Mouse (Mus musculus) myocyte (in vitro differentiated cells): ENCODE results near the gene Atp6v0a2. TPM values are rescaled to one million over a fixed set of nuclear protein-coding genes. Genes with fewer than 3 reads are reported as not detected.
A peak's percentile ranks its signal among the peaks of the same experiment; 100 is the strongest.

Experiments used
- H3K27me3 ChIP-seq: one replicate; pipeline ENCODE4 v1.6.1; 2011; ENCODE audit not compliant: control insufficient read depth, insufficient read depth, insufficient read length
- H3K36me3 ChIP-seq: one replicate; pipeline ENCODE4 v1.6.1; 2011; ENCODE audit not compliant: control insufficient read depth, insufficient read depth
- H3K4me2 ChIP-seq: one replicate; pipeline ENCODE4 v1.6.1; 2011; ENCODE audit warnings: low read depth, control low read depth
- H3K4me3 ChIP-seq: one replicate; pipeline ENCODE4 v1.5.1; 2011; ENCODE audit warnings: mild to moderate bottlenecking, control low read depth, moderate library complexity
- H3K79me2 ChIP-seq: one replicate; pipeline ENCODE4 v1.6.1; 2011; ENCODE audit not compliant: control insufficient read depth, insufficient read depth
- H3ac ChIP-seq: one replicate; pipeline ENCODE4 v1.6.1; 2011; ENCODE audit not compliant: control insufficient read depth, insufficient read length
- CEBPB ChIP-seq: IDR thresholded peaks from 2 replicates; pipeline ENCODE4 v1.6.1; 2011; ENCODE audit warnings: mild to moderate bottlenecking, moderate library complexity; ENCODE audit not compliant: poor library complexity, insufficient read depth, severe bottlenecking
- E2F4 ChIP-seq: IDR thresholded peaks from one replicate; pipeline ENCODE4 v1.6.1; 2011; ENCODE audit warnings: mild to moderate bottlenecking, control low read depth, moderate library complexity; ENCODE audit not compliant: insufficient read depth
- MAX ChIP-seq: IDR thresholded peaks from one replicate; pipeline ENCODE4 v1.6.1; 2011; ENCODE audit warnings: low read depth, mild to moderate bottlenecking, control low read depth
- MYOD1 ChIP-seq, 3 experiments: IDR thresholded peaks; one replicate each; pipeline ENCODE4 v1.6.1; 2011; ENCODE audit warnings: control low read depth in 2 of 3, low read depth in 2 of 3, mild to moderate bottlenecking in 2 of 3, moderate library complexity in 1 of 3; ENCODE audit not compliant: insufficient read length in 2 of 3, control insufficient read depth in 1 of 3
- MYOG ChIP-seq, 3 experiments: IDR thresholded peaks; one replicate each; pipeline ENCODE4 v1.6.1; 2011; ENCODE audit warnings: control low read depth in 2 of 3, low read depth in 2 of 3, mild to moderate bottlenecking in 2 of 3; ENCODE audit not compliant: insufficient read length in 2 of 3, control insufficient read depth in 1 of 3, insufficient read depth in 1 of 3
- POLR2A ChIP-seq: IDR thresholded peaks from one replicate; pipeline ENCODE4 v1.6.1; 2011; ENCODE audit warnings: low read depth, mild to moderate bottlenecking, control low read depth, moderate library complexity; ENCODE audit not compliant: insufficient read length
- POLR2AphosphoS2 ChIP-seq: IDR thresholded peaks from one replicate; pipeline ENCODE4 v1.6.1; 2011; ENCODE audit warnings: low read depth, control low read depth; ENCODE audit not compliant: insufficient read length
- REST ChIP-seq: IDR thresholded peaks from one replicate; pipeline ENCODE4 v1.6.1; 2011; ENCODE audit warnings: mild to moderate bottlenecking, control low read depth, moderate library complexity; ENCODE audit not compliant: insufficient read depth, insufficient read length
- SRF ChIP-seq: IDR thresholded peaks from one replicate; pipeline ENCODE4 v1.6.1; 2011; ENCODE audit warnings: low read depth; ENCODE audit not compliant: control insufficient read depth, insufficient read length
- TCF12 ChIP-seq: IDR thresholded peaks from one replicate; pipeline ENCODE4 v1.6.1; 2011; ENCODE audit warnings: mild to moderate bottlenecking, control low read depth; ENCODE audit not compliant: poor library complexity, insufficient read depth, severe bottlenecking
- TCF3 ChIP-seq: IDR thresholded peaks from one replicate; pipeline ENCODE4 v1.6.1; 2011; ENCODE audit warnings: low read depth, control low read depth; ENCODE audit not compliant: insufficient read length
- USF1 ChIP-seq: IDR thresholded peaks from one replicate; pipeline ENCODE4 v1.6.1; 2011; ENCODE audit warnings: low read depth, mild to moderate bottlenecking, control low read depth, moderate library complexity
- polyA plus RNA-seq: library from polyadenylated mRNA; unstranded; fragments of >200 nt; fragmentation: generic; extraction: Trizol; gene quantifications from one replicate; pipeline ENCODE4 v1.2.1, GENCODE M21; 2012; ENCODE audit warnings: missing spikeins

Atp6v0a2 gene
- polyA plus RNA-seq, 1 experiment = 31.8 TPM

DNA sequence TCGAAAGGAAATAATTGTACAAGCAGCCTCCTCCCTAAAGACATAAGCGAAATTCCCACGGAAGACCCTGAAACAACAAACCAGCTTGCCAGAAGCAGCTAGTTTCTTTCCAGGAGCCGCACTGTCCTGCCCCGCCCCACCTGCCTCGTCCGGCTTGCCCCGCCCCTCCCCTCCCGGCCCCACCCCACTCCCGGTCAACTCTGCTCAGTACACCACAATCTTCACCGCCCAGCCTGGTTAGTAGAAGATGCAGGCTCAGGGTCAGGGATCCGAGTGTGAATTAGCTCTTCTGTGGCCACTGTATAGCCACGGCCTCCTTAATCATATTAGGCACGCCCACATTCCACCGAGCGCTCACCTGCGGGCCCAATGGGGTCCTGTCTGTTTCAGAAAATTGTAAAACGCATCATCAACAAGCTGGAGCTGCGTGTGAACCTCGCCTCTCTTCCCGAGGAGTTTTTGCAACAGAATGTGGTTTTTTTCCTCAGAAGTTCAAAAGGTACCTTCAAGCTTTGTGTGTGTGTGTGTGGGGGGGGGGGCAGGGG lies 101.4 kb downstream of the Atp6v0a2 start:
- no peak overlapping the region for H3ac ChIP-seq
- peak overlapping the region; percentile 58 for H3K4me2 ChIP-seq
- H3K36me3 ChIP-seq = no peaks in the 10 kb centered on the region
- H3K4me3 ChIP-seq = no peak overlapping the region
- H3K27me3 ChIP-seq = no peaks in the 10 kb centered on the region
- H3K79me2 ChIP-seq = no peaks in the 10 kb centered on the region
- TF ChIP-seq POLR2A = no peak
- no peak for TF ChIP-seq CEBPB
- no peak for TF ChIP-seq POLR2AphosphoS2
- no peak for TF ChIP-seq TCF3
- TF ChIP-seq SRF = no peak
- no peak for TF ChIP-seq TCF12
- TF ChIP-seq E2F4 = no peak
- no peak for TF ChIP-seq MYOG (IDR thresholded peaks at IDR 0.05; ENCODE audit: control insufficient read depth in 1 of 3, insufficient read depth in 1 of 3, insufficient read length in 2 of 3, low read depth in 2 of 3)
- TF ChIP-seq MAX = no peak

GRCm38 (mm10) chr5:124733961-124734360 lies 105.6 kb downstream of the Atp6v0a2 start:
- Histone ChIP-seq H3ac (no peak overlapping the region), H3K4me3 (no peak overlapping the region), H3K36me3 (no peaks in the 10 kb centered on the region), H3K4me2 (no peak overlapping the region), H3K27me3 (no peaks in the 10 kb centered on the region), H3K79me2 (no peaks in the 10 kb centered on the region)
- TF ChIP-seq MYOG (IDR thresholded peaks at IDR 0.05; ENCODE audit: control insufficient read depth in 1 of 3, insufficient read depth in 1 of 3, insufficient read length in 2 of 3, low read depth in 2 of 3) = no peak
- TF ChIP-seq REST = no peak
- no peak for TF ChIP-seq E2F4
- no peak for TF ChIP-seq TCF12

DNA sequence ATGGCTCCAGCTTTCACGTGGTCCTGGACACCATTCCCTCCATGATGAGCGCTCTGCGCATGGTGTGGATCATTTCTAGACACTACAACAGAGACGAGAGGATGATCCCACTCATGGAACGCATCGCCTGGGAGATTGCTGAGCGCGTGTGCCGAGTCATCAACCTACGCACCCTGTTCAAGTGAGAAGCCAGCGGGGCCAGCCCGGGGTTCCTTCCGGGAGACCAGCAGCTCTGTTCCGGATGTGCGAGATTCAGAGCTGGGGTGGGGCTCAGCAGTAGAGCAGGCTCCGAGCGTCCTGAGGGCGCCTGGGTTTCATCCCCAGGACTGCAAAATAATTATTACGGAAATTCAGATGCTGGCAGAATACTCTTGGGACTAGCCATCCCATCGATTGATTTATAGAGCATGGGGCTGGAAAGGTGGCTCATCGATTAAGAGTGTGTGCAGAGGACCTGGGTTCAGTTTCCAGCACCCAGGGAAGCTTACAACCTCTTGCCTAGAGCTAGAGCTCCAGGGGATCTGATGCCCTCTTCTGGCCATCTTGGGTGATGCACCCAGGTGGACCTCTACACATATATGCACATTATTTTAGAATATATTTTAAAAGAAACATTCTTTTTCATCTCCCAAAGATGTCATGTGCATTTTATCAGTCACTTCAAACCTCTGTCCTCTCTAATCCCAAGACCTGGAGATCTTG lies 113.7 kb downstream of the Atp6v0a2 start:
- Histone ChIP-seq H3ac (no peak overlapping the region), H3K4me3 (no peak overlapping the region), H3K27me3 (no peaks in the 10 kb centered on the region), H3K36me3 (no peaks in the 10 kb centered on the region), H3K79me2 (no peaks in the 10 kb centered on the region), H3K4me2 (no peak overlapping the region)
- no peak for TF ChIP-seq MAX
- TF ChIP-seq USF1 = no peak

DNA sequence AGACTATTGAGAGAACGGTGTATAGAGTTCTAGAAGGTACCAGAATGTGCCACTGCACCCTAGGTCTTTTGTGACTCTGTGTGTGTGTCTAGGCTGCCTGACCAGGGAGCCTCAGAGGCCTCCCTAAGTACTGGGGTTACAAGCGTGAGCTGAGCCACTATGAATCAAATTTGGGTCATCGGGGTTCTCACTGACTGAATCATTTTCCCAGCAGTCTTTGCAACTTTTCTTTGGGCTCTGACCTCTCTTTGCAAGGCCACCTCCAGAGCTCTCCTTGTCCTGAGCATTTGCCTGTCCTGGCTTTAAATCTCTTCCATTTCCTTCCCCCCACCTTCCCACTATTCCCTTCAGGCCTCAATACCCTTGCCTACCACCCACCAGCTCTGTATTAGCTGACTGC lies 115.5 kb downstream of the Atp6v0a2 start:
- TF ChIP-seq REST = no peak
- no peak for TF ChIP-seq SRF
- no peak for TF ChIP-seq MAX
- TF ChIP-seq E2F4 = no peak
- TF ChIP-seq POLR2A = no peak
- no peak for TF ChIP-seq USF1
- no peak for TF ChIP-seq MYOG (IDR thresholded peaks at IDR 0.05; ENCODE audit: control insufficient read depth in 1 of 3, insufficient read depth in 1 of 3, insufficient read length in 2 of 3, low read depth in 2 of 3)
- TF ChIP-seq POLR2AphosphoS2 = no peak
- no peak for TF ChIP-seq TCF12
- TF ChIP-seq CEBPB = no peak
- no peak for TF ChIP-seq MYOD1 (IDR thresholded peaks at IDR 0.05; ENCODE audit: control insufficient read depth in 1 of 3, insufficient read length in 2 of 3, low read depth in 2 of 3)
- Histone ChIP-seq H3K4me2 (no peak overlapping the region), H3ac (no peak overlapping the region), H3K36me3 (no peaks in the 10 kb centered on the region), H3K27me3 (no peaks in the 10 kb centered on the region), H3K4me3 (no peak overlapping the region), H3K79me2 (no peaks in the 10 kb centered on the region)

DNA sequence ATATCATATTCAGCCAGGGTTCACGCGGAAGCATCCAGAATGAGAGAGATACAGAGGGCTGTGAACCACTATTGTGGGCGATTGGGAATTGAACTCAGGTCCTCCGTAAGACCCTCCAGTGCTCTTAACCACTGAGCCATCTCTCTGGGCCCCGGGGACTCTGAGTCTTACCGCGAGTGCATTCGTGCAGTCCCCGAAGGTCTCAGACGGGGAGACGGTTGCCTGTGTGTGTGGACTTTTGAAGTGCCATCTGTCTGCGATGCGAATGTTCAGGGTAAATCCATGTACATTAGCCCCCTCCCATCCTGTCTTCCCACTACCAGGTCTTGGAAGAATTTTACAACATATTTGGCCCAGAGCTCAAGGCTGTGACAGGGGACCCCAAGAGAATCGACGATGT lies 117.8 kb downstream of the Atp6v0a2 start:
- Histone ChIP-seq H3K27me3 (no peaks in the 10 kb centered on the region), H3K4me3 (no peak overlapping the region), H3K36me3 (no peaks in the 10 kb centered on the region), H3ac (no peak overlapping the region), H3K4me2 (no peak overlapping the region), H3K79me2 (no peaks in the 10 kb centered on the region)
- TF ChIP-seq MYOD1 (IDR thresholded peaks at IDR 0.05; ENCODE audit: control insufficient read depth in 1 of 3, insufficient read length in 2 of 3, low read depth in 2 of 3) = no peak
- TF ChIP-seq CEBPB = no peak
- no peak for TF ChIP-seq POLR2A
- no peak for TF ChIP-seq USF1
- no peak for TF ChIP-seq REST
- no peak for TF ChIP-seq TCF3
- TF ChIP-seq E2F4 = no peak
